12 mouse cellular contexts compared by ENCODE assay signal in the genomic region with DNA sequence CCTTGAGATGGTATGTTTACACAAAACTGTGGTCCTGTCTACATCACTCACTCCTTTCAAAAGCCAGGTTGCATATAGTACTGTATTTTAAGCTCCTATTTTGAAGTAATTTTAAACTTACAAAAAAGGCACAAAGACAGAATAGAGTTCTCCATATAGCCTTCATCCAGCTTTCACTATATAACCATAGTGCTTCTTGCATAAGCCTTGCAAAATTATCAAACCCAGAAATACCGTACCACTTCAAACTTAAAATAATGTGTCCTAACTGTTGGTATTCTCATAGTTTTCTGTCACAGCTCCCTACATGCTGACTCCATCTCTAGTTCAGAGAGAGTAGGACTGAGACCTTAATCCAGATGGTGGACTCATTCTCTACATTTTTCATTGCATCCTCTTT.
"Had no signal": no experiment of that assay in that cellular context is flagged by ENCODE, and none has a peak within 500 bp of the region (broad histone marks: within the 10 kb centered on the region; RNA-seq: fewer than 3 reads in every experiment).

No protein-coding gene starts in this region.

- DNase-seq: retina, postnatal 1 day; right cerebral cortex, adult 18-20 months; right cerebral cortex, postnatal 14 days; right cerebral cortex, postnatal 25 days; right cerebral cortex, postnatal 4 days; spleen, adult 18-20 months; thymus, adult 18-20 months; thymus, adult 2 months; thymus, postnatal 14 days; thymus, postnatal 25 days; thymus, postnatal 36 days; thymus, postnatal 4 days had no signal
